Mouse (Mus musculus) brain, adult 2 months (tissue): ENCODE results near the gene A030005K14Rik.

Experiments used
- DNase-seq: peaks from one replicate; pipeline ENCODE4 v3.0.0; 2011; ENCODE audit warnings: low read depth, low spot score

A030005K14Rik gene

GRCm38 (mm10) chr1:83059278-83059677 is at the start of gene A030005K14Rik:
Gene A030005K14Rik (minus strand): TSS chr1:83059378.
- DNase-seq = no peak

DNA sequence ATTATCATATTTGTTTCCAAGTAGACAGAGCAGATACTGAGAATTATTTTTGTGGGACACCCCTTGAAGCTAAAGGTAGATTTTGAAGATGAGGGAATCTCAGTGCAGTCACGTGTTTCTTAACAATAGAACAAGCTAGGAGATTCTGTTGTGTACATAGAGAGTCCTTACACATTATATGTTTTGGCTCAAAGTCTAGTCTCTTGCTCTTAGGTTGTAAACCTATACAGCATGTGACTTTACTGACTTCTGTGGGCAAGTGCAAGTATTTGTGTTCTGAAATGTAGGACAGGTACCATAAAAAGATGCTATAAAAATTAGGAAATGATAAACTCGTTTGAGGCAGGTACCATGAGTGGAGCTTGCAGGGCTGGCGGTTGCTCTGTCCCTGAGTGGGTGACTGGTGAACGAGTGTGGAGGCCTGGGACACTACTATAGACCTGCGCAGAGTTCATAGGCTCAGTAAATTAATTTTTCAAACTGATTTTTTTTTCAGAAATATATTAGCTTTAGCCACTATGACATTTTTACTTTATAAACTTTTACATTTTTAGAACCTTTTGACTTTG is 48.3 kb upstream of the A030005K14Rik start:
- no peak for DNase-seq

GRCm38 (mm10) chr1:83105464-83105863 is 46.3 kb upstream of the A030005K14Rik start:
- no peak for DNase-seq

GRCm38 (mm10) chr1:83101891-83102290 is 42.7 kb upstream of the A030005K14Rik start:
- DNase-seq = peak; percentile 49

- no peak for DNase-seq
Measured at GRCm38 (mm10) chr1:83099580-83100137, 40.5 kb upstream of the A030005K14Rik start.

DNA sequence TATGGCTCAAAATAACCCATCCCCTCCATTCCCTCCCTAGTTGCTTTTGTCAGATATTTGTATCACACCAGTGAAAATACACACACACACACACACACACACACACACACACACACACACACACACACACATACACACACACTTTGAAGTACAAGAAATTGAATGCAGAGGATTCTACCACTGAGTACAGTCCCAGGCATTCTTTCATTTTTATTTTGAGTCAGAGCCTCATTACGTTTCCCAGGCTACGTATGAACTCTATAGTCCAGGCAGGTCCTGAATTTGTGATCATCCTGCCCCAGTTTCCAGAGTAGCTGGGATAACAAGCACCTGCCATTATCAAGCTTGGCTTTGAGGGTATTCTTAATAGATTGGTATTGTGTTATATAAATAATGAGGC is 40.0 kb upstream of the A030005K14Rik start:
- peak; percentile 12 for DNase-seq

- DNase-seq = no peak
Measured at GRCm38 (mm10) chr1:83096935-83097334, 37.8 kb upstream of the A030005K14Rik start.

DNA sequence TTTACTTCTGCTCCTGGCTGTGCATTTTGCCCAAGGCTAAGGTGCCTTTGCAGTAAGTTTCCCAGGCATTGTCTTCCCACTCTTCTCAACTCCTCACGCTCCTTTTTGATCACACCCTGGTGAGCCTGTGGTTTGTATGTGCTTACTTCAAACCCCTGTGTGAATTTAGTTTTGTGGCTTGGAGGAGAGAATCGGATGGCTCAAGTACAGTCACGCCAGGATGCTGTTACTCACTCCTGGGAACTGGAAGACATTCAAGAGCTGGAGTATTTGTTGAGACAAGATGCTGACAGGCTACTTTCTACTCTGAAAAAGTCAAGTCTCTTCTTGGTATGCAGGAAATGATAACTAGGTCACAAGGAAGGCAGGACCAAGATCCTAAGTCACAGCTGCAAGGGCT is 32.1 kb upstream of the A030005K14Rik start:
- peak; percentile 10 for DNase-seq

DNA sequence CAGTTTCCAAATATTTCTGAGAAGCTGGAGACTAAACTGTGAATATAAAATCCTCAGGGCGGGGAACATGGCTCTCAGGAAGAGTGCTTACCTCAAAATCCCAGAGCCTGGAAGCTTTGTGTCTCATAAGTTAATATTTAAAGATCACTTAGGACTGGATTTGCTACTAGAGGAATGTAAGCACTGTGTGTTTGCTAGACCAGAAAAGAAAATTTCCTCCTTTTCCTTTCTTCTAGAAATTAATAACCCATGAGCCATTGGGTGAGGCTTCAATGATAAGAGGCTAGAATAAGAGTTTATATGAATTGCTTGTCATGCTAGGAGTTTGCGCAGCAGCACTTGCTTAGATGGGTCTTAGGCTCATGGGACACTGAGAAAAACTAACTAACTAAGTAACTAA is 25.6 kb upstream of the A030005K14Rik start:
- DNase-seq = no peak

GRCm38 (mm10) chr1:83077016-83077415 is 17.8 kb upstream of the A030005K14Rik start:
- DNase-seq = peak; percentile 35

GRCm38 (mm10) chr1:83076190-83076917 is 17.2 kb upstream of the A030005K14Rik start:
- DNase-seq = peak; percentile 60

DNA sequence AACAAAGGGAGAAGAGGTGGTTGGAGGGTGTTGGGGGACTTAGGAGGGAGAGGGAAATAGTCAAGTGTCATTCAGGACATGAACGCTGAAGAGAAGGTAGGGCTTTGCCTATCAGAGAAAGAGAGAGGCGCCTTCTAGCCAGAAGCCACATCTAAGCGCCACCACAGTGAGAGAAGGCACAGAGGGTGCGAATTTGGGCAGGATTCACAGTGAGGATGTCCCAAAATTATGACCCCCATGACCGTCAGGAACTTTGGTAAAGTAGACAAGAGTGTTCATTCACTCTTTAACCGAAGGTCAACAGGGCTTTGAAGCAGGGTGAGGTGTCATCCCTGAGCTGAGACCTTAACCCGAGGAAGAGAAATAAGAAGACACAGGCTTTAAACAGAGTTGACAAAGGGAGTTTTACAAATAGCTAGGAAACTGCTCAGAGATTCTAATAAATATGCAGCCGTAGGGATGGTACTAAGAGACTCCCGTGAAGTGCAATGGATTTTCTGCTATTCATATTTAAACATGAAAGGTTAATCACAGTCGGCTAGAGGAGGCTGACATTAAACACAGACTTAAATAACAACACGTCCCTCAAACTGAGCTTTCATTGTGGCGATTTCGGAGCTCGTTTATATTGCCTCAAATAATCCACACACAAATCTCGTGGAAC is 16.5 kb upstream of the A030005K14Rik start:
- no peak for DNase-seq

DNA sequence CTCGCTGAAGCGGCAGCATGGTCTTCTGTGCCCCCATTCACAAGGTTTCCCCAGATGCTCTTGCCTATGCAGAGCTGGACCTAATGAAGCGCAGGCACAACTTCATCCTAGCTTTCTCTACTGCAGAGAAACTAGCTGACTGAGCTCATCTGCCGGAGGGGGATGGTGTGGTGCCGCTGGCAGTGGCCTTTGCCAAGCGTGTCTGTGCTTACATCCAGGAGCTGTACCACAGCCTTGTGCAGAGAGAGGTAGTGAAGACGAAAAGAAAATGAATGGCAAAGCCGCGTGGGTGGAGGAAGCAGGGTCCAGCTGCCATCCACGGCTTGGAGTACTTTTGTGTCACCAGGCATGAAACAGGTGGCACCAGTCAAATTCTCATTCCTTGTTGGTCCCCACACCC is 8.0 kb upstream of the A030005K14Rik start:
- peak; percentile 28 for DNase-seq

DNA sequence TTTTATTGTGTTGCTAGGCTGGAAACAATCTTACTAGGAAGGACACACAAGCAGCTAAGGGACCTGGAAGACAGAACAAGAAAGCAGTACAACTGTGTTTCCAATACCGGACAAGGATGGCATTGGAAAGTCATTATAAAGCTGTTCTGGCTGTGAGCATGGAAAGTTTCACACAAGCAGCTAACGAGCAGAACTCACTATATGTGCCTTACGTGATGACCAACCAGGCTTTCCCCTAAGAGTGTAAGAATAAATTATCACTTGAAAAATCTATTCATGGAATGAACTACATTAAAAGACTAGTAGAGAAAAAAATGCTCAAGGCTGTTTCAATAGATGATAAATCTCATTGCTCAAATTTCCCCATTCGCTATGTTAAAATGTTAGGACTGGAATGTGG is 7.4 kb upstream of the A030005K14Rik start:
- DNase-seq = peak; percentile 9

DNA sequence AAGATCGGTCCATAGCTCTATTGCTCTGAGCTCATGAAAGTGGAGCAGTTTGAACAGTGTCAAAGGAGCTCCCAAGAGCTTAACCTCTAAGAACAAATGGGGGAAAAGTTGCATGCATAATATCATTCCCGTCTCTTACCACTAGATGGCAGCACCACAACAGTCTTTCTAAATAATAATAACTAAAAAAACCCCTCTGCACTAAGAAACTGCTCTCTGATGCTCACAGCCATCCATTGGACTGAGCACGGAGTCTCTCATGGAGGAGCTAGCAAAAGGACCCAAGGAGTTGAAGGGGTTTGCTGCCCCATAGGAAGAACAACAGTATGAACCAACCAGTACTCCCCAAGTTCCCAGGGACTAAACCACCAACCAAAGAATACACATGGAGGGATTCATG is 5.7 kb upstream of the A030005K14Rik start:
- peak; percentile 63 for DNase-seq

DNA sequence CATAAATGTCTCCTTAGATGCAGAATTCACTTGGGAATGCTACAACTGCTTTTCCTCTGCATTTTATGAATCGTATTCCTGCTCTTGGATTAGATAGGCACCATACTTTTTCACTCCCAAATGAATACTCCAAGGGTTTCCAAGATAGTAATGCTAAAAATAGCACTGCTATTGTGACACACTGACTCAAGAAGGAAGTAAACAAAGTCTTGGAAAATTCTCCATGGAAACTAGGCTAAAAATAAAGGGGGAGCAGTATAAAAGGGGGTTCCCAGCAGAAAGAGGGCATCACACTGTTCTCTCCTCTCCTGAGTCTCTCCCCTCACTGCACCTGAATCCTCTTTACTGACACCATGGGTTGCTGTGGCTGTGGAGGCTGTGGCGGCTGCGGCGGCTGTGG is 1.5 kb upstream of the A030005K14Rik start, which contains the start of gene Krtap28-13:
TSS of gene Krtap28-13 (plus strand) at position 288 of the 400 bp plus-strand sequence.
- peak; percentile 30 for DNase-seq

GRCm38 (mm10) chr1:83058481-83058880 is 697 bp downstream of the A030005K14Rik start:
- DNase-seq = no peak

DNA sequence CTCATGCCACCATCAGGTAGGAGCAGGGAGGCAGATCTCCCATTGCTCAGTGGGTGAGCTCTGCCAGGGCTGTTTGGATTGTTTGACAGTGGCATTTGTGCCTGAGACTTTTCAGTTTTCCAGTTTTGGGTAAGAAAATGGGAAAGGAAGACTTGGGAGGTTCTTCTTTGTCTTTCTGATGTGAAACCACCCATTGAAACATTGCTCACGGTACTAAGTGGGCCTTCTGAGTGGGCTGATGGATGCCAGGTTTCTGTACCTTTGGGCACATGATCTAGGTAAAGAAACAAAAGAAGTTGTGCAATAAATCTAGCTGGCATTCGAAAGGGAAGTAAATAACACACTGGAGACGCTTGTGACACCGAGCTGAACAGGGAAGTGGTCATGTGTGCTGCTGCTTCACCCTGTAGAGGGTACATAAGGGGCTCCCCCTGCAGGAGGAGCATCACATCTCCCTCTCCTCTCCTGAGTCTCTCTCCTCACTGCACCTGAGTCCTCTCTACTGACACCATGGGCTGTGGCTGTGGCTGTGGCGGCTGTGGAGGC is 14.2 kb downstream of the A030005K14Rik start, which contains the start of gene Gm47969:
TSS of gene Gm47969 (plus strand) at position 51 of the 546 bp plus-strand sequence.
- no peak for DNase-seq

DNA sequence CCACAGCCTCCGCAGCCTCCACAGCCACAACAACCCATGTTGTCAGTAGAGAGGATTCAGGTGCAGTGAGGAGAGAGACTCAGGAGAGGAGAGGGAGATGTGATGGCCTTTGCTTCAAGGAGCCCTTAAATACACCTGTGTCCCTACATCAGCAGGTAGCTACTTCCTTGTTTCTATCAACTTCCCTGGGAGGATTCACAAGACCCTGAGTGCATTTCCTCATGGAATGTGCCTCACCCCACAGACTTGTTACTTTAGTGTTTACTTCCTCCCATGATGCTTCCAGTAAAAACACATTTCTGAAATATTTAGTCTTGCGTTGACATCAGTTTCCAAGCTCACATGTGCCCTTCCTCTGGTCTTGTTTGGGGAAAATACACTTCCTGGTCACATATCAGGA is 16.8 kb downstream of the A030005K14Rik start, which contains the start of gene Krtap28-10:
TSS of gene Krtap28-10 (minus strand) at position 101 of the 400 bp plus-strand sequence.
- no peak for DNase-seq

DNA sequence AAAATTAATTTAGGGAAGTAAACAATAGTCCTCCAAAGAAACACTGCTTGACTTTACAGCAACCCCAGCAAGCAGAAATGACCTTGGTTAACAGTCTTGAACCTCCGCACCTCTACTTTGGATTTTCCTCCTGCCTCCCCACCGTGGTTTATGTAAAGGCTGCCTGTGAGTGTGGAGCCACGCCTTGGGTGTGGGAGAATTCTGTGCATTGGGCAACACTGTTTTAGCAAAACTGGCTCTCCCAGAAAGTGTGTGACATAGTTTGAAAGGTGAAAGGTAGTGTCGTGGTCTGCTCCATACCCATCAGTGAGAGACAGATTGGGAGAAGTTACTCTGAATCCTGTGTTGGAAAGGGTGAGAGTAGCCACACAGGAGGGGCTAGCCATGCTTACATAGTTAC is 20.1 kb downstream of the A030005K14Rik start:
- DNase-seq = no peak

DNA sequence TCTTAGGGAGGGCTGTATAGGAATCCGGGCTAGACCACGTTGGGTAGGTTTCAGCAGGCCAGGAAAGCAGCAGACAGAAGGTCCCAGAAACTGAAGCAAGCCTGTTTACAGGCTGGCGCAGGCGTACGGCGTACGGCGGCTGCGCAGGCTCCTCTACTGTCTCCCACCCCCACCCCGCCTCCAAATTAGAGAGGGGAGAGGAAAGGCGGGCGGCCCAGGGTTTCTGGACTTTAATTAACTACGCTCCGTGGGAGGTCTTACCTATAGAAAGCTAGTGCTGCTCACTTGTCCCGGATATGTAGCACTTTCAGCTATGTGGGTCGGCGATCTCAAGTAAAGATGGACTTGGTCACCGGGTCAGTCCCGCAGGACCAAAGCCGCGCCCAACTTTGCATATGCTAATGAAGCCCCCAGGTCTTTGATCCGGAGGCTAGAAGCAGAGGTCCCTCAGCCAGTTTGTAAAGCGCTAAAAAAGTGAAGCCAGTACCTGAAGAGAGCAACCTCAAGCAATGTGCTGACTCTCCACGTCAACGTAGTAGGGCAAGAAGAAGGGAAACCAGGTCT is 21.0 kb downstream of the A030005K14Rik start, which contains the start of gene Slc19a3:
TSS of gene Slc19a3 (minus strand) at position 340 of the 564 bp plus-strand sequence.
- peak; percentile 83 for DNase-seq
